Mouse (Mus musculus): ENCODE measurements at regions not wholly inside any gene's neighbourhood (a gene's known extent, or its start where the extent isn't known, plus 50 kb on each side); places are given as distances from the start of the nearest gene placed in this dataset.
A peak's percentile ranks its signal among the peaks of the same experiment; 100 is the strongest.

DNA sequence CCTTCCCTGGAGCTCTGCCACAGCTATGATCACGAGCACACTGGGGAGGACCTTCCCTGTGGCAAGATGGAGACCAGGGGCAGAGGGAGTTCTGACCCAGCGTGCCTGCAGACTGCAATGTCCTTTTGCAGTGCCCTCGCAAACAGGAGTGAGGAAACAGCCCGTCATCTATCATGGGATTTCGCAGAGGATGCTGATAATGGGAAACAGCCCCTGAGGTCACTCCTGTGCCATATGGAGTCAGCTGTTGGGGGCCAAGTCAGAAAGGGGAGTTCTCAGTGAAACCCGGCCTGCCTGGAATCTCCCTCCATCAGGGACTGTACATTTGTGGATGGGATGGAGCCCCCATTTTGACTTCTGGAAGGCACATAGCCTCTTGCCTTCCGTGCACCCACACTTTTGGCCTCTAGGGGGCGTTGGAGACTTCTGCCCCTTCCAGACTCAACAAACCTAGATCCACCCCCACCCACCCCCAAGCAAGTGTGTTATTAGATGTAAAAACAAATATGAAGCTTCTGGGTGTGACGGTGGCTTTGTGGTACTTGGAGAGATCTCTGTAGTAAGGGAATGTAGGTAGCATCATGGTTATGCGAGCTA lies 98.1 kb downstream of the Kdr start:
- peak; percentile 35 for DNase-seq

DNA sequence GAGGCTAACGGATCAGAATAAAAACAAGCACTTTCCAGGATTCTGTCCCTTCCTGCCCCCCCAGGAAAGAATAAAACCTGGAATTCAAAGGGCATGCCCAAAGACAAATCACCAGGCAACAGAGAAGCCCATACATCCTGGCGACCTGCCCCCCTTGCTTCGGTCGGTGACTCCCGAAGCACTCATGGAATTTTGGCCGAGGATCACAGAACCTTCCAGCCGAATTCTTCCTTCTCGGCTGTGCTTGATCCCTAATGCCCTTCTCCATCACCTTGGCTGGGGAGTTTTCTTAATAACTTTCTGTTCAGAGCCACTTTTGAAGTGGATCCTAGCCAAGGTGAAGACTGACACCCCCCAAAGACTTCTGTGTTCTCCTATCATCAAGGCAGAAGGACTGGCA lies 99.9 kb downstream of the Kdr start:
- DNase-seq: peak; percentile 54

DNA sequence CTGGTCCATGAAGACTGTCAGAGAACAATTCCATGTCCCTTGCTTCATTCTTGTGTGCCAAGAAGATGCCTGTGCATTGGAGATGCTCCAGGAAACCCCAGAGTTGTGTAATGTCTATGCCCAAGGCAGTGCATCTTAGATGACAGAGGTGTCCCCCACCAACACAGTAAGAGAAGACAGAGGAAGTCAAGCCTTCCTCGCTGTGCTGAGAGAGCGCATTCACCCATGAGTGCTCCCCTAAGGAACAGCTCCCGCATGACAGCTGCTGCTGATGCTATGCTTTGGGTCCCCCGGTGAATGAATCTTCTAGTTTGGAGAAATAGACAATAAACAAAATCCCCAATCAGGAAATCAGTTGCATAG lies 100.7 kb downstream of the Kdr start:
- DNase-seq: no peak

DNA sequence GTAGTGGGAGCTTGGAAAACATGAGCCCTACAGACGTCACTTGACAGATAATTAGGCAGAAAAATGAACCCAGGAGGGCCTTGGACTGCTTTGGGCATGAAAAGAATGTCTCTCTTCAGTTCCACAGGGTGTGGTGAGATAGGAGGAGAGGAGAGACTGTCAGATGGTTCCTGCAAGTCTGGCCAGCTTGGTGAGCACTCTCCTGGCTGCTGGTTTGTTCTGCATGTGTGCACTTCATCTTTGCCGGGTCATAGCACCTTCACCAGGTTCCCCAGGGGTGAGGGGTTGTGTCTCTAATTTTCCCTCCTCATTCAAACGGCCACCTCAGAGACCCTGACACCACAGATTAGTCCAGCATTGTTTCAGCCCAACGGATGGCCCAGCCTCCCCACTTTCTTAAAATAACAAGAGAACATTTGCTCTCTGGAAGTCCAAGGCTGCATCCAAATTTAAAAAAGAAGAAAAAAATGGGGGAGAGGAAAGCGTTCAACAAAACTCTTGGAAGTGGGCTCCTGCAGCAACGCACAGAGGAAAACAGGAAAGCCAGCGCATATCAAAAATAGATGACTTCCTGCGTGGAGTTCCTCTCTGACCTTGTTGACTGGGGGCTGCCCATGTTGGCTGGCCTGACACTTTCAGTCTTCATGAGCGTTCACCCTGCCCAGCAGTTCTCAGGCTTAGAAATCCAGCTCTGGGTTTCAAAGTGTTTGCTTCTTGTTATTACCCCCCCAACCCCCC lies 101.2 kb downstream of the Kdr start:
- no peak for DNase-seq

DNA sequence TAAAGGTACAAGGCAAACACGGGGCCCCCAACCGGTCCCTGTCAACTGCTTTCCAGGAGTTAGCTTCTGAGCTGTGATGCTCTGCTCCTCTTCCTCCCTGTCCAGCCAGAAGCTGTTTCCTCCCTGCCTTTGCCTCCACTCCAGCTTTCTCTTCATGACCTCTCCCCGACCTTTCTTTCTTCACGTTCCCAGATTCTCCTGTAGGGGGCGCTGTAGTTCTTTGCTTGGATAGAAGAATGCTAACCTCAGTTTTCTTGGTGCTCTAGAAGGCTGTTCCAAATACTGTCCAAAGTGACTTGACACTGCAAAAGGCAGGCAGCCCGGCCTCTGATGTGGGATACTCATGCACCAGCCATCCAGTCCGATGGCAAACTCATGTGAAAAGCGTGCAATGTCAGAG lies 107.1 kb downstream of the Kdr start:
- DNase-seq: peak; percentile 91

DNA sequence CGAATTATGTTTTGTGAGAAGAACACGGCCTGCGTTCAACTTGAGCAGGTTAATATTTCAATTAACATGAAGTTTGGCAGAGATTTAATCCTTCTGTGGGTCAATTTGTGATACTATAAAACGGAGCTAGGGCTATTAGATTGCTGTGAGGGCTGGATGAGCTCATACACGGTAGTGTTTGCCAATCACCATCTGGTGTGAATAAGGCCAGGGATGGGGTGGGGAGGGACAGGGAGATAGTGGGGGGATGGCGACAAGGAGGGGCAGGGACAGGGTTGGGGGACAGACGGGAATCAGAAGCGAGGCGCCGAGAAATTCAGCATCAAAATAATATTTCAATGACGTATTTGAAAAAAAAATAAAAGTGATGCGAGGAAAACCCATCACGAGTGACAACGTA lies 107.6 kb downstream of the Kdr start:
- no peak for DNase-seq

DNA sequence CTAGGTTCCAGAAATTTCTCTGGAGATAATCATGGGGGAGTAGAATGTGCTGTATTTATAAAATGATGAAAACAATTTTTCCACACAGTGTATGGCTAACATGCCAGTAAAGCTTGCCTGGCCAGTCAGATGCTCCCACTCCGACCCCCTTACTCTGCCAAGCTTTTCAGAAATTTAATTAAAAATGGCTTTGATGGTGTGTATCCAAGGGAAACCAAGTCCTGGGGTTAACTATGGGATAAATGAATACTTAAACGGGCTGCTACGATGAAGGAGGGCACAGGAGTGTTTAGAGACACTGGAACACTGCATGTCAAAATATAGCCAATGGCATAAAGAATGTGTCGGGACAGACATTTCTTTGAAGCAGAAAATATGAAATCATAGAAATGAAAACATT lies 108.7 kb downstream of the Kdr start:
- DNase-seq: no peak

DNA sequence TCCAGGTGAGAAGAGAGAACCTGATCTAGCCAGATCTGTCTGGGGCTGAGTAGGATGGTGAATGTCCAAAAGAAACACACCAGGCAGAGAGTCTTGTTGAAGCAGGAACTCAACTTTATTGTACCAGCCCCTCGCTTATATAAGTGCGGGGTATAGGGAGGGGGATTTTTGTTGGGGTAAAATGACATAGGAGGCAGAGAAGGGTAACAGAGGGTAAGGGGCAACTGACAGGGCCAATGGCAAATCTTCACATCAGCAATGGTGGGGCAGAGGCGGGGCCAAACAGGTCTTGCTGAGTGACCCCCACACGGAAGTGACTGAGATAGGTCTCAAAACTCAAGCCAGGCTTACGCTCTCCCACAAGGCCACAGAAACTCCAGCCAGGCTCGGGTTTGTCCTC lies 113.2 kb downstream of the Kdr start:
- no peak for DNase-seq

DNA sequence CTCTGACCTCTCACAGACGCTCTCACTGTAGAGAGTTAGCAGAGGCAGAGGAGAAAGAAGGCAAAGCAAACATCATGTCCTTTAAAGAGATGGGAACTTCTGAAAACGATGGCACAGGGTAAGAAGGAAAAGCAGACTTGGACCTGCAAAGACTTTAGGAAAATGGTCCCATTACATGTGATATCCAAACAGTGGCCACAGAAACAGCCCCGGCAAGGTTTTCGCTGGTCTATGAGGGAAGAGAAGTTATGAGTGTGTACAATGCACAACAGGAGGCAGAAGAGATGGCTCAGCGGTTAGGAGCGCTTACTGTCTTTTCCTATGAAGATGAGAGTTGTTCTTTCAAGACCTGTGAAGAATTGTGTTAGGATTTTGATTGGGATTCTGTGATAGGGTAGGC lies 114.9 kb downstream of the Kdr start:
- no peak for DNase-seq

DNA sequence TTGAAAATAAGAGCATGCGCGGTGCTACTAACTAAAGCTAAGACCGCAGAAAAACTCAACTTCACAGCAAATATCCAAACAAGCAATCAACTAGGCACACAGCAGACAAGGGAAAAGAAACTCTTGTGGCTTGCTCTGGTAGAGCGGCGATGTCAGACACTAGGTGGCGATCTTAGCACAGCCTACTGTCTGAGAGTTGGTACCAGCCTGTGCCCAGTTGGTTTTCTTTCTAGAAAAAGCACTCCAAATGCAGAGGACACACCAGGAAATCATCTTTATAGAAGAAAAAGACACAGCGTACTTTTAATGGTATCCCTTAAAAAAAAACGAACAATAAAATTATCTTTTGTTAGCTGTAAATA lies 115.6 kb downstream of the Kdr start:
- peak; percentile 71 for DNase-seq

DNA sequence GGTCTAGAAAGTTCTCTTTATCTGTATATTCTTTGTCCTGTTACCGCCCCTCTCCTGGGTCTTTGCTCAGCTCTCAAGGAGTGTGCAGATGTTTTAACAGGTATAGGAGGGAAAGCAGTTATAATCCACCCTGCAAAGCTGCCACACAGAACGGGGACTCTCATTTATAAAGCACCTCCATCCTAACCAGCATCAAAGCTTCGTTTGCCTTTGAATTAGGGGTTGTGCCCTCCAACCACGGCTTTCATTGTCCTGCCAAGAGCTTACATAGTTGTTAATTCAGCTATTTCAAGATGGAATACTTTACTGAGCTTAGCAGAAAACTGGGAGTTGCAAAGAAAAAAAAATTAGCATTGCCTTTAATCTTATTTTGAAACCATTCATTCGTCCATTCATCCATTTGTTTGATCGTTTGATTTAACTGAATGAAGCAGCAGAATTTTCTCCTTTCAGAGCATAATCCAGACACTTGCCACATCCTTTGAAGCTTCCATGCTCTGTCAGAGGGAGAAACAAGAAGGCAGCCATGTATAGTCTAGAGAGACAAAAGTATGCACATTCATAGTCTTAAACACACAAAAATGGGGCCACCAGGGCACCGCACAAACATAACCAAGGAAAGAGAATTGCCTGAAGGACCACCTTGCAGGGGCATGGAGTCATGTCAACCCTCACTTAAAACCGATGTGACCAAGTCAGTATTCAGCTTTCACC lies 116.2 kb downstream of the Kdr start:
- no peak for DNase-seq

DNA sequence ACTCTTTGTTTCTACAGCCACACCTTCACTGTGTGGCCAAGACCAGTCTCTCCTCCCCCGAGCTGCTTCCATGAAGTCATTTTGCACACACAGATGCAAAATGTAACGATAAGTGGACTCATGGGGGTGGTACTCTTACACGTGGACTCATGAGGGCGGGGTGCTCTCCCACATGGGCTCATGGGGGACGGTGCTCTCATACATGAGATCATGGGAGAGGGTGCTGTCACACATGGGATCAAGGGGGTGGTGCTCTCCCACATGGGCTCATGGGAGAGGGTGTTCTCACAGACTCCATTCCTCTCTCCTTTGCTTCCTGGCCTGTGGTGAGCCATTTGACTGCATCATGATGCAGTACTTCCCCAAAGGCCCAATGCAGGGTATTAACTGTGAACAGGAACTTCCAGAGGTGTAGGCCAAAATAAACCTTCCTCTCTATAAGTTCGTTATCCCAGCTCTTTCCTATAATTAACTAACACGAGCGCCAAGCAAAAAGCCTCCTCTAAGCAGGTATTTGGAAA lies 118.9 kb downstream of the Kdr start:
- no peak for DNase-seq

DNA sequence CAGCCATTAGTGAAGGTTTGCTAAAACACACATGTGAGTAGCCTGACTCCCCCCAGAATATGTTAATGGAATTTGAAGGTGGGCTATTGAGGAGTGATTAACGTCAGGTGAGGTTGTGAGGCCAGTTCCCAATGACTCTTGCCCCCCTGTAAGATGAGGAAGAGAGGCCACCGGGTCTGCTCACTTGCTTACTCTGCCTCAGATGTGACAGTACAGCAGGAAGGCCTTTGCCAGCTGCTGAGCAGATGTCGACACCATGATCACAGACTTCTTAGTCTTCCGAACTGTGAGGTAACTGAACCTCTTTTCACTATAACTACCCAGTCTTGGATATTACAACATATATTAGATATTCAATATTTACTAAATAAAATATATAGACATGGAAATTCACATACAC lies 127.4 kb downstream of the Kdr start:
- DNase-seq: no peak

DNA sequence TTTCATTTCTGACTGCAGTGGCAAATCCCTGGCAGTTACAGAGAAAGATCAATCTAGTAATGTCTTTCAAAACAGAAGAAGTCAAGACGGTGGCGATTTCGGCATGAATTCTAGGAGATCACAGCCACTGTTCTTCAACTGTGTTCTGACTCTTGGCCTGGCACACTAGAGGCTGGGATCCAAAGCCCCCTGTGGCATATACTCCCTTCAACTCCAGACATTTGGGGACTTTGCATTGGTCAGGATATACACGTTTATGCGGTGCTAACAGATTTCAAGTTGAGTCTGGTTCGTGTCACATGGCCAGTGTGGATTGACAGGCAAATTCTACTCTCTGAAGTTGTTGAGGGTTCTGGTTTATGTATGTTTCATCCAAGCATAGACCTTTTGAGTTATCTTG lies 130.3 kb downstream of the Kdr start:
- DNase-seq: no peak

DNA sequence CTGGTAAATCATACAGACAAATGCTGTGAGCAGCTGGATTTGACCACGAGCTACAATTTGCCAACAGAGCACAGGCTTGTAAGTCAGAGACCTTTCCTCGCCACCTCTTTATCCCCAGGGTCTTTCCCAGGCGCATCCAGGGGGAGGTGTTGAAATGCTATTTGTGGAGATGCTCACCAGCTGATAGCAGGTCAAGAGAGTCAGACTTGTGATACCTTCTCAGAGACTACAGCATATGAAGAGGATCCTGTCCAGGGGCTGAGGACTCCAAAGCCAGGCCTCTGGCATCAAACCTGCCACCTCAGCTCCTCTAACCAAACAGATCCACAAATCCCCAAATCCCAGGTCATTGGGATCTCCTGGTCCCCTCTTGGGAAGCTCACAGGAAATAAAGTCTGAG lies 130.9 kb downstream of the Kdr start:
- no peak for DNase-seq

DNA sequence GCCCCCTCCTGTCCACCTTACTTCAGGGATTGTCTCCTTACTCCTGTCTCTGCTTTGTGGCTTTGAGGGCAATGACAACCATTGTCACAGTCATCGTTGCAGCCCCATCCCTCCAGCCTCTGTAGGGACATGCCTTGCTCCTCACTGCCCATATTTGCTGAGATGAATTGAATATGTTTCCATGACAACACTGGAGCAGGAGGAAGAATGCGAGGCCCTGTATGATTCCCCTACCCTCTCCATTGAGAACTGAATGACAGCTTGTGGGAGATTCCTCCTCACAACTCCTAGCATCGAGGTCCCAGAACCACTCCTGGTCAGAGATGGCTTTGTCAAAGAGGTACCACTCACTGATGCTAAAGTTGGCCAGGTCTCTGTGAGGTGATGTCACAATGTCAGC lies 132.2 kb downstream of the Kdr start:
- no peak for DNase-seq

DNA sequence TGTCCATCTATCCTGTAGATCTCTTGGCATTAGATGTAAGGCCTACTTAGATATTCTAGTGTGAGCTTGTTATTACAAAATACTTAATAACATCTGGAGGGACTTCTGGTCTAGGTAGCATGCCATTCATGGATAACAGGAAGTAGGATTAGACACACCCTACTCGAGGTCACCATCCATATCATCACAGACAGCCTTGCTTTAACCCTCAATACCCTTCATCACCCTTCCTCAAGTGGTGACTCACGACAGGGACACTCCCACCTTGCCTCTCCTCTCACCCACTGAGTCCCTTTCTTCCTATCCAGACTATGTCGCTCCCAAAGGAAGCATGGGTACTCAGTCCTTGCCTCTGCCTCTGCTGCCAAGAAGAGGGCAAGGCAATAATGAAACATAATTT lies 134.5 kb downstream of the Kdr start:
- DNase-seq: no peak

DNA sequence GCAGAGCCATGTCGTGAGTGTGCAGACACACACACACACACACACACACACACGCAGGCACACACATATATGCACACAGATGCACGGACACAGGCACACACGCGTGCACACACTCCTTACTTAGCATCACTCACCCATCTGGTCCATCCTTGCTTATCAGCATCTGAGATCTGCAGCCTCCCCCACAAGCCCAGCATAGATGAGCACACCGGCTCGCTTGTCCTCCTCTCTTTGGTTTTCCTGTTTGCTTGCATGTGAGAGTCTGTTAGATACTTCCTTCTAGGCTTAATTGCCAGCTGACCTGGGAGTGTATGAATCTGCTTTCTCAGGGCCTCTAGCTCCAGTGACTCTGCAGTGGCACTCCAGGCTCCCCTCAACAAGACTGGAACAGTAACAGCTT lies 137.8 kb downstream of the Kdr start:
- DNase-seq: no peak

DNA sequence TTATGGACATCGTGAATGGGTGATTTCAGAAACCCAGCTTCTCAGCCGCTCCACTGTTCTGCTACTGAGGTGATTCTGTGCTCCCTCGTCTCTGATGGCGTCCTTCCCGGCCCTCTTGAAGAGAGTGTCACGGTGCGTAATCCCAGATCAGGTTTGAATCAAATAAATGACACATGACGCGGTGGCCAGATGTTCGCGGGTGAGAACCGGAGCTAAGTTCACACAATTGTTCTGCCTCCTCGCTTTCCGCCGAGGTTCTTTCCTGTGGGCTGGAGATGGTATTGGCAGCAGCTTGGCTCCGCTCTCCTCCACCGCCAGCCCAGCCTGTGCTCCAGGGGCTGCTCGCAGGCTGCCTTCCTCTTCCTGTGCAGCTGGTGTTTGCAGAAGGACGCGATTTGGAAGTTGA lies 142.7 kb downstream of the Kdr start:
- DNase-seq: peak; percentile 61

DNA sequence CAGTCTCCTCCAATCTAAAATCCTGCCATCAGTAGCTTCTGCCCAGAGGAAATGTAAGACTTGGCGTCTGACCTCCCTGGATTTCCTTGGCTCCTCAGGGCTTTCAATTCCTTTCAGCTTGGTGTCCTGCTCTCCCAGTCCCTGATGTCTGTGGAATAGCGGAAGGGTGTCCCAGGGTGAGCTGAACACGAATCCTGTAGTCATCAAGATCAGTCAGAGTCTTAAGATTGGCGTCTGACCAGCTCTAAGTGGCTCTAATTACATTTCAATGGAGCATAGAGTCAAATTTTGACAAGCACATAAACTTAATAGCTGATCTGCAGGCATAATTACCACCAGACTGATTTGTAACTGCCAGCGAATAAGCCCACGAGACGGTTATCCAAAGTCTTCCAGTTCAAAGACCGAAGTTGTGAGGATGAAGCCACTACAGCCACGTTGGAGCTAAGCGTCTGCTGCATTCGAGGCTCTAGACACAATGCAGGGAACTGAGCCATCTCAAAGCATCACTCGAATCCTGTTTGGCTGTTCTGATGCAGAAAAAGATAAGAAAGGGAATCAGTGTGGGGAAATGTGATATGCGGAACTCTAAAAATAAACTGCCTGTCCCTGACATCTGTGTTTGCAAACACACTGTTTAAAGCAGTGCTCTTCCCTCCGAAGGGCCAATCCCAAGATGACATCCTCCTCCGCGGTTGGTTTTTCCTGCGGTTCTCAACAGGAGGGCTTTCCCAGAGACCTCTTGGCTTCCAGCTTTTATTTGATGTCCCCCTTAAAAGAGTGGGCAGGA lies 143.3 kb downstream of the Kdr start:
- DNase-seq: peak; percentile 38

DNA sequence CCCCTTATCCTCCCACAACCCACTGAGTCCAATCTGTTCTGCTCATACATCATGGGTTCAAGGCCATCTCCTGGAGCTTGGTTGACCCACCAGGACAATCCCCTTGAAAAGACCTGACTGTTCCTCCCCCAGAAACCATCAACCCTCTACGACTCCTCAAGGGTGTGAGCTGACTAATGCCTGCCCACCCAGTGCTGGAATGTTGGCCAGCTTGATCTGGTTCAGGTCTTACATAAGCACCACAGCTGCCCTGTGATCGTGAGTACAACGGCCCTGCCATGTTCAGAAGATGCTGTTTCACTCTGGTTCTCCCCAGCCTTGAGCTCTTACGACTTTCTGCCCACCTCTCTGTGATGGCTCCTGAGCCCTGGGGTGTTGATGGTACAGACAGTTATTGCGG lies 145.9 kb downstream of the Kdr start:
- no peak for DNase-seq

DNA sequence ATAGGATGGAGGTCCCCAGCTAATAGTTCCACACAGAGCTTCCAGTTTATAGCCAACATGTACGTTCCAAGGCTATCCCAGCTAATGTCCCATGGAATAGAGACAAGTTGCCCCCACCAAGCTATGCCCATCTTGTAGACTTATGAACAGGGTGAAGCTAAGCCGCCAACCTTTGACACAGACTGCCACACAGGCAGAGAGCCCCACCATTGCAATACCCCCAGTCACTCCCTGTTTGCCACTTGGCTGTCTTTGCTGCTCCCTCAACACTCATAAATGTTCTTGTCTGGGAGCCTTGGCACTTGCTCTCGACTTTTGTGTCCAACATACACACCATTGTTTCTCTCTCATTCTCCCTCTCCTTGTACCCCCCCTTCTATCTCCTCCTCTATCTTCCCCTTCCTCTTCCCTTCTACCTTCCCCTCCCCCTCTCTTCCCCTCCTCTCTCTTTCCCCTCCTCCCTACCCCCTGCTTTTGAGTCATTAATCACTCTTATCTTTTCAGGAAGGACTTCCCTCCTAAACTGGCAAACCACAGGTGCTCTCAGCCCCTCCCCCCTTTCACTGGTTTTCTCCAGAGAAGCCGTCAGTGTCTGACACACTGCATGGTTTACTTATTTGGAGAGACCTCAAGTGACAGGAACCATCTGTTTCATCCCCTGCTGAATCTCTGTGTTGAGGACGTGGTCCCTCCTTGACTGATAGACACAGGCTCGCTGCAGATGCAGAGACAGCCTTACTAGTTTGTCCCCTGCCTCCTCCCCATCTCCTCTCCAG lies 148.2 kb downstream of the Kdr start:
- peak; percentile 33 for DNase-seq

Measured in heart, postnatal 4 days (tissue).